Mouse (Mus musculus) retina, postnatal 1 day (tissue): Measurements from ENCODE around the gene Hist1h2bg.
"Not testable (repeated sequence)": the region's sequence is repeated elsewhere in the genome, so short reads cannot be mapped to it uniquely, and the experiment has no call there.

Experiments
- DNase-seq: peaks from one replicate; pipeline ENCODE4 v3.0.0-alpha.2; 2012

Hist1h2bg gene

DNA sequence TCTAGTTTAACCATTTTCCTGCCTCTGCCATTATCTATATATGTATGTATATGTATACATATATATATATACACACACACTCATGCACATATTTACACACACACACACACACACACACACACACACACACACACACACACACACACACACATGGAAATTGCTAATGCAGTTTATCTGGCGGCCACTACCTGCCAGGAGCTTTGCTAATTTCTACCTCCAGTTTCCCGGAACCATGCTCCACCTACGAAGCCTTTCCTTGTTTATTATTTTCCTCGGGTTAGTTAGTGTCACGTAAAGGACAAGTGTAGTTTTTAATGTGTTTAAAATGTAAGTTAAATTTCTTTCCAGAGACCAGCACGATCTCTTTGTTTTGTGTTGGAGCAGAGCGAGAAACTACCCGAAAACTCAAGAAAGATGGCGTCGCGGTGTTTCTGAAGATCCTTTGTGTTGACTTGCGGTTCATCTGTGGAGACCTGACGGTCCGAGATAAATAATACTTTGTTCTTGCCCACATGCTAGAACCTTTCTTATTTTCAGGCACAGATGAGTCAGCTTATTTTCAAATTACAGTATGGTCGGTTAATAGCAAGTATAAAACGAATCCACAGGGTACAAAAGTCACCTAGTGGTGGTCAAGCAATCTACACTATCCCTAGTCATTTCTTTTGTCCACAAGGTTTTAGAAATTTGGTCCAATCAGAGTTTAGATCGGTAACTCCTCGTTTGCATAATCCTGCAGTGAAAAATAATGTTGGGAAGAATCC lies 8.3 kb upstream of the Hist1h2bg start:
- peak; percentile 91 for DNase-seq

- DNase-seq: no peak
Measured at GRCm38 (mm10) chr13:23564482-23564881, 6.7 kb upstream of the Hist1h2bg start.

DNA sequence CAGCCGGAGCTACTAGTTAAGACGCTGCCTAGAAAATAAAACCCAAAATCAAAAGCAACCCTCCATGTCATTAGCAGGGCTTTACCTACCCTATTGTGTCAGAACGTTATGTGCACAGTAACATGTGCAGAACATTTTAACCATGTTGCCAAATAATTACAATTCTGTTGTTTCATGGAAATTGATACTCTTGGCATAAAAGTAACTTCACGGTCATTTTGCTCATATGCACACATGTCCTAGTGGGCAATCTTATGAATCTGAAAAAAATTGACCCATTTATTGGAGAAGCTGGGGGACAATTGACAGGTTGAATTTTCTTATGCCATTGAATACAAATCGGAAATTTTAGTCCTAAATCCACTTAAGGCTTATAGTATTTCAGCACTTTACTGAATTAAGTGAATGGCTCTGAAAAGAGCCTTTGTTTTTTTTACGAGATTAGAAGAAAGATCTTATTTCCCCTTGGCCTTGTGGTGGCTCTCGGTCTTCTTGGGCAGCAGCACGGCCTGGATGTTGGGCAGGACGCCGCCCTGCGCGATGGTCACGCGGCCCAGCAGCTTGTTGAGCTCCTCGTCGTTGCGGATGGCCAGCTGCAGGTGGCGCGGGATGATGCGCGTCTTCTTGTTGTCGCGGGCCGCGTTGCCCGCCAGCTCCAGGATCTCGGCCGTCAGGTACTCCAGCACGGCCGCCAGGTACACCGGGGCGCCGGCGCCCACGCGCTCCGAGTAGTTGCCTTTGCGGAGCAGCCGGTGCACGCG lies 755 bp upstream of the Hist1h2bg start:
- peak; percentile 36 for DNase-seq

DNA sequence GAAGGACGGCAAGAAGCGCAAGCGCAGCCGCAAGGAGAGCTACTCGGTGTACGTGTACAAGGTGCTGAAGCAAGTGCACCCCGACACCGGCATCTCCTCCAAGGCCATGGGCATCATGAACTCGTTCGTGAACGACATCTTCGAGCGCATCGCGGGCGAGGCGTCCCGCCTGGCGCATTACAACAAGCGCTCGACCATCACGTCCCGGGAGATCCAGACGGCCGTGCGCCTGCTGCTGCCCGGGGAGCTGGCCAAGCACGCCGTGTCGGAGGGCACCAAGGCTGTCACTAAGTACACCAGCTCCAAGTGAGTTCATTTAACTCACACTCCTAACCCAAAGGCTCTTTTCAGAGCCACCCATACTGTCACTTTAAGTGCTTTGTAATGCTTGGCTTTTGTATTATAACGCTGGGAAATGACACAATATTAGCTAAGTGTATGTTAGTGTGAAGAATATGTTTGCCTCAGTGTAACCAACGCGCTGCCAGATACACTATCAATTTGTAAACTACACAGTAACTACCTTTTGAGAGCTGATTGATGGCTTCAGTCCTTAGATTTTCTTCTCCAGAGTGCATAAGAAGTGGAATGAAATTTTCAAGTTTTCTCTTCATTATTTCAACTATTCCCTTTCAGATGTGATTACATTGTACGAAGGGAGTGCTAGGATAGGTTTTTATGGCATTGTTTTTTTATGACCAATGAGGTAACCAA lies 465 bp downstream of the Hist1h2bg start:
- DNase-seq: peak; percentile 64

DNA sequence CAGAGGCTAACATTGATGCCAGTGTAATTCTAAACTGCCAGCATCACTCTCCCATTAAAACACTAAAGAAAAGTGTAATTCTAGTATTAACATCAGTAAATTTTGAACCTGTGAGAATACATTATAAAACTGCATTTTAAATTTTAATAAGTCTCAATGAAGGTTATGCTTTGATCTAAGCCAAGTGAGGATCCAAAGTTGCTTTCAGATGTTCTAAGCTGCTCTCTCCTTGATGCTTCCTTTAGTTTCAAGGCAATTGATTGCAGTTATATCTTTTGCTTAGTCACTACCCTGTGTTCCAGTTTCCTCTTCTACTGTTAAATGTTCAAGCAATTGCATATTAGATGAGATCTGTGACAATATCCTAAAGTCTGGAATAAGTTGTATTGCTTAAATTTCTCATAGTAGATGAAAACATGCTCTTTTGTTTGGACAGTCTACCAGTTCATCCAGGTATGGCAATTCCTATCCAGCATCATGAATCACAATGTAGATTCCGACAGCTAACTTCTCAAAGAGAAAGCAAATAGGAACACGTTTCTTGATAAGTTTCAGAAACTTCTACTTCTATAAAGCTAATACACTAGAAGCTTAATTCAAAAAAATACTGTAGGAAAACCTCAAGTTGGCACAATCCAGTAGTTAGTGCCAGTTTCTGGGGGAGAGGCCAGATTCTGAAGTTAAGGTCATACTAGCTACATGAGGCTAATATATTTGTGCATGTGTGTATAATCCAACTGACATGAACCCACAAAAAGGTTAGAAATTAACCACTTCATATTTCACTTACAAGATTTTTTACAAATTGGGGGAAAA lies 1.2 kb downstream of the Hist1h2bg start:
- no peak for DNase-seq

DNA sequence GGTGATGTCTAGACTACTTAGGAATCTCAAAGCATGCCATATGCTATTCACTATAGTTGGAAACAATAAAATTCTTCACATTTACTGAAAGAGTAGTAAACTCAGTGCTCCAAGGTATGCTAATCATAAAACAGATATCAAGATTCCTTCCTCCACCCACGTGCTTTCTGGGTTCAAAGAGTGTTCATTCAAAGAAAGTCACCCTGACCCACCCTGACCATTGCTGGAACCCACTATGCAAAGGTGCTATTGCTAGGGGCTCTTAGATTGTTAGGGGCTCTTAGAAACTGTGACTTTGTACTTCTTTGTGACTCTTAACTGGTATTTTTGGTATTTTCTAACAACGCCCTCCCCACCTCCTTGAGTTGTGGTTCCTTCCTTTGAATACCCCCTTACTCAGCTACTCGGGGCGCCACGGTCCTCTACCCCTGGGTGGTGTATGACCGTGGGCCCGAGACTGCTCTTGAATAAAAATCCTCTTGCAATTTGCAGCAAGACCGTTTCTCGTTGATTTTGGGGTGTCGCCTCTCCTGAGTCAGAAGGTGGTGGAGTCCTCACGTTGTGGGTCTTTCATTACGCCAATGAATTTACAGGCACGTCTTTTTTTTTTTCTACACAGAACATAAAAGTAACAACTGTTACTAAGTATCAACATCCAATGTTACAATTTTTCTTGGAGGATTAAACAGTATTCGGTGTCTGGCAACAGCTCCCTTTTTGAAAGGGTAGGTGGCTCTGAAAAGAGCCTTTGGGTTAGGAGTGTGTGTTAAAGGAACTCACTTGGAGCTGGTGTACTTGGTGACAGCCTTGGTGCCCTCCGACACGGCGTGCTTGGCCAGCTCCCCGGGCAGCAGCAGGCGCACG lies 2.1 kb downstream of the Hist1h2bg start:
- not testable (repeated sequence) for DNase-seq

GRCm38 (mm10) chr13:23573898-23574524 lies 2.8 kb downstream of the Hist1h2bg start, which contains the start of the genes Hist1h2bf and Hist1h2ad:
TSS of gene Hist1h2bf (minus strand) at chr13:23574196.
TSS of gene Hist1h2ad (plus strand) at chr13:23574381.
- peak; percentile 100 for DNase-seq

- peak; percentile 46 for DNase-seq
Measured at GRCm38 (mm10) chr13:23574546-23575170, 3.5 kb downstream of the Hist1h2bg start.

GRCm38 (mm10) chr13:23575271-23575851 lies 4.2 kb downstream of the Hist1h2bg start, which contains the start of gene Hist1h3d:
TSS of gene Hist1h3d (plus strand) at chr13:23575763.
- peak; percentile 93 for DNase-seq

DNA sequence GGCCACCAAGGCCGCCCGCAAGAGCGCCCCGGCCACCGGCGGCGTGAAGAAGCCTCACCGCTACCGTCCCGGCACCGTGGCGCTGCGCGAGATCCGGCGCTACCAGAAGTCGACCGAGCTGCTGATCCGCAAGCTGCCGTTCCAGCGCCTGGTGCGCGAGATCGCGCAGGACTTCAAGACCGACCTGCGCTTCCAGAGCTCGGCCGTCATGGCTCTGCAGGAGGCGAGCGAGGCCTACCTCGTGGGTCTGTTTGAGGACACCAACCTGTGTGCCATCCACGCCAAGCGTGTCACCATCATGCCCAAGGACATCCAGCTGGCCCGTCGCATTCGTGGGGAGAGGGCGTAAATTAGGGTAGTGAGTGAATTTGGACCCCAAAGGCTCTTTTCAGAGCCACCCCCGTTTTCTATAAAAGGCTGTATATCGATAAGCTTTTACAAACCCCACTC lies 4.7 kb downstream of the Hist1h2bg start:
- DNase-seq: peak; percentile 39

DNA sequence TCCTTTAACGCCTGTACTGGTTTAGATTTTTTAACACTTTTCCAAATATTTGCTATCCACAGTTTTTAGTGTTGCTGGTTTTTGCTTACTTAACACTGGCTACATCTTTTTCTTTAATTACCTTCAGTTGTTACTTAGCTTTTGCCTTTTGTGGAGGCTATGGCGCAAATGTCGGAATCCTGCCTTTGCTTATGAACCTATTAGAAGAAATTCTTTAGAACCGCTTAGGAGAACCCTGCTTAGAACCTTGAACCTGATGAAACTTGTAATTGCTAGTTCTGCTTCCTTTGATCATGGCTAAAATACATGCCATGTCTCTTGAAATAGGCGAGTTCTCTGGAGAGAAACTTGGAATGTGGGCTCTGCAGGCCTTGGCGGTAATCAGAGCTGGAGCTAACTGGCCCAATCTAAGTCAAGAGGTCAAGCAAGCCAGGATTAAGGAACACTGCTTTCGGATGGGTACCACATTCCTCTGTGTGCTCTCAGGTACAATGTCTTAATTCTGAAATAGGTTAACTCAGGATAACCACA lies 5.2 kb downstream of the Hist1h2bg start:
- DNase-seq: peak; percentile 27

DNA sequence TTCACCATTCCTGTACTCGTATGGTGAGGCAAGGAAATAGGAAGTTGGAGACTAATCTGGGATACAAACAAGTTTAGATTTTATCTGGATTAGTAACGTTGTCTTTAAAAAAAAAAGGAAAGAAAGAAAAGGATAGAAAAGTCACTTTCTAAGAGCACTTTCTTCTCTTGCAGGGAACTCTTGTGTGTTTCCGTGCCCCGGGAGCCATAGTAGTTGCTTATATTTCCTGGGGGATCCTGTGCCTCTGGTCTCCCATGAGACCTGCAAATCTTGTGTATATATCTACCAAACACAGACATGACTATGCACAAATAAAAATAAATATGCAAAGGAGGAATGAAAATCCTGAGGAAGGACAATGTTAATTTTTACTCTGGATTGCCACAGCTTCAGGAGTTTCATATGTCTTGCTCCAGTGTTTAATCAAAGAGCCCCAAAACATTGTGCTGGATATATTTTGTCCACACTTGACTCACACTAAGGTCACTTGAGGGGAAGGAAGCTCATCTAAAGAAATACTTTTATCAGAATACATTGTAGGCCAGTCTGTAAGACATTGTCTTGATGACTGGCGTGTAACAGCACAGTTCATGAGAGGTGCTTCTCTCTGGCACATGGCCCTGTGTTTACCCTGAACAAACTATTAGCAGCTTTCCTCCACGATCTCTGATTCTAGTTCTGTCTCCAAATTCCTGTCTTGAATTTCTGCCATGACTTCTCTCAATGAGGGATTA lies 5.9 kb downstream of the Hist1h2bg start:
- no peak for DNase-seq

GRCm38 (mm10) chr13:23577835-23578234 lies 6.6 kb downstream of the Hist1h2bg start:
- no peak for DNase-seq

DNA sequence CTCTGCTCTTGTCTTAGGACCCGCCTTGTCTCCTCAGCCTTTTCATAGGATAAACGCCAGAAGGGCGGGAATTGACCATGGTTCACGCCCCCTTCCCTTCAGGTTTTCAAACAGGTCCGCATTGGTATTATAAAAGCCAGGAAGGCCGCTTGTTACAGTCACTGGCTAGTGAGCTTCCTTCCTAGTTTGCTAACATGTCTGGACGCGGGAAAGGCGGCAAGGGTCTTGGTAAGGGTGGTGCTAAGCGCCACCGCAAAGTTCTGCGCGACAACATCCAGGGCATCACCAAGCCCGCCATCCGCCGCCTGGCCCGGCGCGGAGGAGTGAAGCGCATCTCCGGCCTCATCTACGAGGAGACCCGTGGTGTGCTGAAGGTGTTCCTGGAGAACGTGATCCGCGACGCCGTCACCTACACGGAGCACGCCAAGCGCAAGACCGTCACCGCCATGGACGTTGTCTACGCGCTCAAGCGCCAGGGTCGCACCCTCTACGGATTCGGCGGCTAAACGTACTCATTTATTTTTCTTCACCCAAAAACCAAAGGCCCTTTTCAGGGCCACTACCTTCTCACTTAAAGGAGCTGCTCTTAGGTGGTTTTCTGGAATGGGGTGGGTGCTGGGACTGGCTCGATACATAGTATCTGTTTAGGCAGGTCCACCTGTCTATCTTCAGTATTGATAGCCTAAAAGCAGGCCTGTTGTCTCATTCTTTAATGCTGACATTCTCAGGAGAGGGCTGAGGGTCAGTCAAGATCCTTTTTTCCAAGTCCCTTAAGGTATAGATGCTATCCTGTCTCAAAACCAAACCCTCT lies 10.4 kb downstream of the Hist1h2bg start, which contains the start of gene Hist1h4d:
Gene Hist1h4d (plus strand): TSS at position 191 of the 811 bp plus-strand sequence.
- peak; percentile 99 for DNase-seq

DNA sequence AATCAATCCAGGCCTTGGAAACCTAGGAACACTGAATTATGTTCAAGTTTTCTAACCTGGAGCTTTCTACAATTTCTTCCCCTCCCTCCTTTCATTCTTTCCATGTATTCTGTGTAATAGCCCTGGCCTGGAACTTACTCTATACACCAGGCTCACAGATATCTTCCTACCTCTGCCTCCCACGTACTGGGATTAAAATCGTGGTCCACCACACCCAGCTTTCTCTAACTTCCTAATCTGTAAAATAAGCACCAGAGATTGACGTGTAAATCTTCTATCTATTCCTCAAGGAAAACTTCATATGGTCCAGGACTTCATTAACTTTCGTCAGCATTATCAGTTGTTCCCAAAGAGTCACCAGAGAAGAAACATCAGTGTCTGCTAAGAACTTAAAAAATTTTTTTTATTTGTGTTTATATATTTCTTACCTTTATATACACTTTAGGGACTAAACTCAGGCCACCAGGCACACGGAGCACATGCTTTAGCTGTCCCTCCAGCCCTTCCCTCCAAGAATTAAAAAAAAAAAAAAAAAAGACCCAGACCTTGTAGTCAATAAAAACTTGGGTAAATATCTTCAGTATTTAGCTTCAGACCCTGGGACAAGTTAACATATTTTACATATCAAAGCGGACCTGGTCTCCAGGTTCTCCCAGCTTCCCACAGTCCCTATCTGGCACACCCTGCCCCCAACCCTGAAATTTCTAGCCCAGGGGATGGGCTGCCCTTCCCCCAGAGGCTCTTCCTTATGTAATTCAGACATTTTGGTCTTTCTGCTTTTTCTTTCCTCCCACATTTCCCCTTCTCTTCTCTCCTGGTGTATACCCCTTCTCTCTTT lies 11.2 kb downstream of the Hist1h2bg start:
- no peak for DNase-seq

GRCm38 (mm10) chr13:23583387-23584068 lies 12.3 kb downstream of the Hist1h2bg start:
- DNase-seq: no peak
